Mouse (Mus musculus) megakaryocyte, embryonic 14.5 days (primary cell): Measurements from ENCODE around the gene Pycr2.

Source experiments
- FLI1 ChIP-seq: IDR thresholded peaks from 2 replicates; pipeline ENCODE4 v1.6.1; 2012; ENCODE audit warnings: low read length, inconsistent platforms, mixed read lengths
- GATA1 ChIP-seq: IDR thresholded peaks from 3 replicates; pipeline ENCODE4 v1.6.1; 2012; ENCODE audit warnings: mixed read lengths, low read length, inconsistent platforms, borderline replicate concordance

DNA sequence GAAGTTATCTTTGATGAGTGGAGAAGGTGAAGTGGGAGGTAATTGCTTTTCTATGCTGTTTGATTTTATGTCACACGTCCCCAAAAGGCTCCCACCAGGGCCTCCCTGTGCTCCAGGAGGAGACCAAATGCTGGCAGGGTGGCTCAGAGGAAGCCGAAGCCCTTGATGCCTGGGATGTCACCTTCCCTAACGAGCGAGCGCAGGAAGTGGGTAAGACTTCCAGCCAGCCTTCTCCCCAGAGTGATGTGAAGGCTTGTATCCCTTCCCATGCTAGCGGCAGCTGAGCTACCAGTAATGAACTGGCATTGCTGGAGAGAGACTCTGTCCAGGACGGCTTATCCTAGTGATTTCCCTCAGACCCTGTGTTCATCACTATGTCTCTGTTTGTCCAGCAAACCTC lies 20.4 kb upstream of the Pycr2 start:
- TF ChIP-seq GATA1 (no peak), FLI1 (no peak)
